Mouse (Mus musculus) lung, embryonic 14.5 days (tissue): ENCODE results near the gene Trim33. TPM values are rescaled to one million over a fixed set of nuclear protein-coding genes. Genes with fewer than 3 reads are reported as not detected.
A peak's percentile ranks its signal among the peaks of the same experiment; 100 is the strongest.

ENCODE experiments used
- ATAC-seq: fragments of 200-750 bp; cut with Nextera tagmentation; 2 replicates; pipeline ENCODE4 v1.8.0; 2017; ENCODE audit warnings: mild to moderate bottlenecking, moderate TSS enrichment, moderate library complexity; ENCODE audit not compliant: insufficient read depth
- DNase-seq: peaks from one replicate; pipeline ENCODE4 v3.0.0-alpha.2; 2015
- H3K27ac ChIP-seq: fragments of 300-500 bp; sonication (generic); 2 replicates; pipeline ENCODE4 v1.5.1; 2014; ENCODE audit warnings: low read depth, mild to moderate bottlenecking, moderate library complexity
- H3K27me3 ChIP-seq: fragments of 300-500 bp; sonication (generic); 2 replicates; pipeline ENCODE4 v1.6.1; 2014; ENCODE audit warnings: low read length, control low read depth; ENCODE audit not compliant: insufficient read depth
- H3K36me3 ChIP-seq: fragments of 300-500 bp; sonication (generic); 2 replicates; pipeline ENCODE4 v1.6.1; 2014; ENCODE audit warnings: control low read depth; ENCODE audit not compliant: insufficient read depth
- H3K4me1 ChIP-seq: fragments of 300-500 bp; sonication (generic); 2 replicates; pipeline ENCODE4 v1.6.1; 2014; ENCODE audit warnings: antibody characterized with exemption, control low read depth; ENCODE audit not compliant: insufficient read depth
- H3K4me2 ChIP-seq: fragments of 300-500 bp; sonication (generic); 2 replicates; pipeline ENCODE4 v1.6.1; 2014; ENCODE audit warnings: mild to moderate bottlenecking
- H3K4me3 ChIP-seq: fragments of 300-500 bp; sonication (generic); 2 replicates; pipeline ENCODE4 v1.5.1; 2014; ENCODE audit warnings: low read depth, low read length
- H3K9ac ChIP-seq: fragments of 300-500 bp; sonication (generic); 2 replicates; pipeline ENCODE4 v1.6.1; 2014
- H3K9me3 ChIP-seq: fragments of 300-500 bp; sonication (generic); 2 replicates; pipeline ENCODE4 v1.6.1; 2016; ENCODE audit warnings: low read depth, low read length, control low read depth
- CTCF ChIP-seq: IDR thresholded peaks from 2 replicates; pipeline ENCODE4 v1.5.1; 2016; ENCODE audit warnings: antibody characterized with exemption, low read depth
- WGBS: fragments of 180-500 bp; shearing (Covaris S2); extraction: QIAGEN DNeasy Blood & Tissue Kit; methylation state at CpG from one replicate; pipeline ENCODE4 v1.1.7; 2014; 5-methylcytosine and 5-hydroxymethylcytosine counted together
- polyA plus RNA-seq: library from polyadenylated mRNA; unstranded; fragments of >200 nt; fragmentation: Nextera tagmentation; extraction: Ambion mirVana; gene quantifications from 2 replicates; pipeline ENCODE4 v1.2.1, GENCODE M21; 2014

Trim33 gene
- polyA plus RNA-seq, 1 experiment from 2014 or later: 30.0 TPM

- Histone ChIP-seq H3K27me3 (no peaks in the 10 kb centered on the region), H3K4me1 (no peaks in the 10 kb centered on the region), H3K36me3 (no peaks in the 10 kb centered on the region), H3K4me2 (no peak overlapping the region), H3K4me3 (no peak overlapping the region), H3K9ac (no peak overlapping the region), H3K9me3 (no peaks in the 10 kb centered on the region), H3K27ac (no peak overlapping the region)
- no peak for TF ChIP-seq CTCF
- ATAC-seq (no peak), DNase-seq (no peak)
- WGBS: 78% methylated on average over 6 of the region's 6 CpGs
Measured at GRCm38 (mm10) chr3:103400807-103401206, 121.7 kb downstream of the Trim33 start.

GRCm38 (mm10) chr3:103401342-103402098 lies 122.4 kb downstream of the Trim33 start:
- Histone ChIP-seq H3K9me3 (no peaks in the 10 kb centered on the region), H3K4me3 (no peak overlapping the region), H3K36me3 (no peaks in the 10 kb centered on the region), H3K4me2 (no peak overlapping the region), H3K27ac (no peak overlapping the region), H3K27me3 (no peaks in the 10 kb centered on the region), H3K4me1 (no peaks in the 10 kb centered on the region), H3K9ac (no peak overlapping the region)
- ATAC-seq: no peak
- 51% methylated on average over 17 of the region's 17 CpGs for WGBS
- TF ChIP-seq CTCF: no peak
- DNase-seq: no peak

DNA sequence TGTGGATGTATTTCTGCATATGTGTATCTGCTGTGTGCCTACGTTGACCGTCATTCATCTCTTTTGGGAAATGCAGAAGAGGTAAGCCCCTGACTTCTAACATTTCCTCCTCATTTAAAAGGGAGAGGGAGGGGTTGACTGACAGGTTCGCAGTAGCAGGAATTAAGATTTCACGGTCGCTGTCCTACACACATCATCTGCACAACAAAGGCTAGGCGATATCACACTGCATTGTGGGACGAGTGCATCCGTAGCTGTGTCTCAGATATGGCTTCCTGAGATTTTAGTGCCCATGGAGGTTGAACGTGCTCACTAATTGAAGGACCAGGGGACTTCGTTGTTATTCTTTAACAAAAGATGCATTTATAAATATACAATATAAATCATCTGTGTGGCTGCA lies 123.1 kb downstream of the Trim33 start:
- ATAC-seq: no peak
- no peaks in the 10 kb centered on the region for H3K36me3 ChIP-seq
- H3K4me1 ChIP-seq: no peaks in the 10 kb centered on the region
- no peak overlapping the region for H3K4me2 ChIP-seq
- no peak overlapping the region for H3K4me3 ChIP-seq
- no peak for TF ChIP-seq CTCF
- DNase-seq: no peak
- H3K9me3 ChIP-seq: no peaks in the 10 kb centered on the region
- H3K9ac ChIP-seq: no peak overlapping the region
- H3K27ac ChIP-seq: no peak overlapping the region
- no peaks in the 10 kb centered on the region for H3K27me3 ChIP-seq
- 58% methylated on average over 10 of the region's 10 CpGs for WGBS

DNA sequence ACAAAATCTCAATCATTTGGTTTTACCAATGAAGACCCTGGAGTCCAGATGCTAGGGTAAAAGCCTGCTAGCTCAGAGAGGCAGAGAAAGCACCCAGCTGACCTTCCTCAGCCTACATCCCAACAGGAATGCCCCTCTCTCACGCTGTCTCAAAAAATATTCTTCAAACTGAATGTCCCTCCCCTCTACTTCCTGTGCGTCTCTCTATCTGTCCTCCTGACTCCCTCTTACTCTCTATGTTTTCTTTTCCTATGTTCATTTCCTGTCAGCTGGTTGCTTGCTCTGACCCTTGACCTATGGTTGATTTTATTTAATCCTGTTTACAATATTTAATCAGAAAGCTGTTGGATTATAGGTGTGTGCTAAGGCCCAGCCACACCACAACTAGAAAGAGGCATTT lies 126.0 kb downstream of the Trim33 start:
- Histone ChIP-seq H3K4me1 (no peaks in the 10 kb centered on the region), H3K27me3 (no peaks in the 10 kb centered on the region), H3K9ac (no peak overlapping the region), H3K4me2 (no peak overlapping the region), H3K4me3 (no peak overlapping the region), H3K27ac (no peak overlapping the region), H3K9me3 (no peaks in the 10 kb centered on the region), H3K36me3 (no peaks in the 10 kb centered on the region)
- no peak for TF ChIP-seq CTCF
- WGBS: 58% methylated on average over 2 of the region's 2 CpGs
- no peak for ATAC-seq
- no peak for DNase-seq

GRCm38 (mm10) chr3:103405871-103406765 lies 127.0 kb downstream of the Trim33 start:
- H3K4me1 ChIP-seq: no peaks in the 10 kb centered on the region
- H3K27ac ChIP-seq: peak overlapping the region; percentile 47; the same call in 1 of the 2 replicates
- WGBS: 68% methylated on average over 11 of the region's 11 CpGs
- ATAC-seq (0 out of 2 replicates have a peak, but pooled peaks have one; percentile 49), DNase-seq (peak; percentile 71)
- no peaks in the 10 kb centered on the region for H3K9me3 ChIP-seq
- H3K4me2 ChIP-seq: no peak overlapping the region
- H3K4me3 ChIP-seq: no peak overlapping the region
- TF ChIP-seq CTCF: no peak
- H3K27me3 ChIP-seq: no peaks in the 10 kb centered on the region
- no peak overlapping the region for H3K9ac ChIP-seq
- H3K36me3 ChIP-seq: no peaks in the 10 kb centered on the region

Other genes starting within 250 kb of the Trim33 start
- gene Nras, start 221.0 kb upstream of the Trim33 start, polyA plus RNA-seq: 115 and 117 TPM in 2 replicates
- gene Ampd1, start 205.3 kb upstream of the Trim33 start, polyA plus RNA-seq: 0.20 and 0.42 TPM in 2 replicates
- gene Dennd2c, start 176.7 kb upstream of the Trim33 start, polyA plus RNA-seq: 5.2 and 5.8 TPM in 2 replicates
- gene Bcas2, start 107.6 kb upstream of the Trim33 start, polyA plus RNA-seq: 190 and 192 TPM in 2 replicates